Mouse (Mus musculus): ENCODE results near the gene Arhgef11. TPM values are rescaled to one million over a fixed set of nuclear protein-coding genes. Genes with fewer than 3 reads are reported as not detected.

The Arhgef11 gene
- polyA plus RNA-seq, 1 experiment from 2014 or later = 11.0 TPM

DNA sequence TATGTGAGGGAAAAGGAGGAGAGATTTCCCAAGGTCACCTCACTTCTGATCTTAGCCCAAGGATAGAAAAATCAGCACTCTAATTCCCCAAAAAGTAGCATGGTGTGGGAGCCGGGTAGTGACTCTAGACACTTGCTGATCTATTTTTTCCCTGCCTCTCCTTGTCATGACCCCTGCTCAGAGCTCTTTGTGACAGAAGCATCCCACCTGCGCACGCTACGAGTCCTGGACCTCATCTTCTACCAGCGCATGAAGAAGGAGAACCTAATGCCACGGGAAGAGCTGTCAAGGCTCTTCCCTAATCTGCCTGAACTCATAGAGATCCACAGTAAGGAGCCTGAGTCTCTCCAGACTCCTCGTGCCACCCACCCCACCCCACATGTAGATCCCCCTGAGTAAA lies 108.8 kb downstream of the Arhgef11 start:
- WGBS = 97% methylated on average over 7 of the region's 7 CpGs
- no peak for TF ChIP-seq CTCF (IDR thresholded peaks at IDR 0.05; ENCODE audit: low read depth)

DNA sequence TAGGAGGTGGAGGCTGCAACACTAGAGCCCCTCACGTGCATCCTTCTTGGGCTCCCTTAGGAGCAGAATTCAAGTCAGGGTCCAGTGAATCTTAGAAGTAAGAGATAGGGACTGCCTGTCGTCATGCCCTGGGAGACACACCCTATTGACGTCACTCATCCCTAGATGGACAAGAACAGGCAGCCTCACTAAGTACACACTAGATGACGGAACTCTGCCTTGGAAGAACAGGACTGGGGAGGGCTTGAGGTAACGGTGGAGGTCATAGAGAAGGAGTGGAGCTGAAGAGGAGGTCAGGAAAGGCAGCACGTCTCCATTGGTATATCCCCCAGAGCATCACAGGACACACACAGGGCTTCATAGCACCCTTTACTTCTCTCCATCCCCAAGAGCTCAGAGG lies 111.3 kb downstream of the Arhgef11 start:
- WGBS = 80% methylated on average over 6 of the region's 6 CpGs
- Histone ChIP-seq H3K4me1 (replicated peaks; ENCODE audit: insufficient read depth, low read length) (no peaks in the 10 kb centered on the region), H3K27me3 (ENCODE audit: insufficient read depth, low read length) (no peaks in the 10 kb centered on the region), H3K27ac (no peak overlapping the region), H3K36me3 (ENCODE audit: insufficient read depth, low read length) (peaks cover 78% of the 10 kb centered on the region), H3K4me3 (replicated peaks; ENCODE audit: low read depth, low read length) (no peak overlapping the region), H3K4me2 (ENCODE audit: low read length) (no peak overlapping the region), H3K9me3 (replicated peaks; ENCODE audit: low read length) (no peaks in the 10 kb centered on the region), H3K9ac (ENCODE audit: low read depth, low read length) (no peak overlapping the region)
- no peak for TF ChIP-seq CTCF (IDR thresholded peaks at IDR 0.05; ENCODE audit: low read depth)
- DNase-seq (ENCODE audit: low spot score) (no peak), ATAC-seq (replicated peaks; ENCODE audit: low FRiP score, low read depth) (no peak)

More for the DNA sequence above, 108.8 kb downstream of the Arhgef11 start:
- no peaks in the 10 kb centered on the region for H3K27me3 ChIP-seq (ENCODE audit: insufficient read depth, low read length)
- H3K4me3 ChIP-seq (replicated peaks; ENCODE audit: low read depth, low read length) = no peak overlapping the region
- peaks cover 78% of the 10 kb centered on the region for H3K36me3 ChIP-seq (ENCODE audit: insufficient read depth, low read length)
- no peak overlapping the region for H3K4me2 ChIP-seq (ENCODE audit: low read length)
- no peak overlapping the region for H3K9ac ChIP-seq (ENCODE audit: low read depth, low read length)
- no peak overlapping the region for H3K27ac ChIP-seq
- H3K4me1 ChIP-seq (replicated peaks; ENCODE audit: insufficient read depth, low read length) = no peaks in the 10 kb centered on the region
- DNase-seq (ENCODE audit: low spot score) (no peak), ATAC-seq (replicated peaks; ENCODE audit: low FRiP score, low read depth) (no peak)
- no peaks in the 10 kb centered on the region for H3K9me3 ChIP-seq (replicated peaks; ENCODE audit: low read length)

GRCm38 (mm10) chr3:87733098-87733497 lies 115.7 kb downstream of the Arhgef11 start:
- TF ChIP-seq CTCF (IDR thresholded peaks at IDR 0.05; ENCODE audit: low read depth) = no peak
- H3K27me3 ChIP-seq (ENCODE audit: insufficient read depth, low read length) = no peaks in the 10 kb centered on the region
- DNase-seq (ENCODE audit: low spot score) (no peak), ATAC-seq (replicated peaks; ENCODE audit: low FRiP score, low read depth) (no peak)
- no peaks in the 10 kb centered on the region for H3K9me3 ChIP-seq (replicated peaks; ENCODE audit: low read length)
- WGBS = 85% methylated on average over 4 of the region's 4 CpGs
- H3K27ac ChIP-seq = no peak overlapping the region
- H3K9ac ChIP-seq (ENCODE audit: low read depth, low read length) = no peak overlapping the region
- no peak overlapping the region for H3K4me3 ChIP-seq (replicated peaks; ENCODE audit: low read depth, low read length)
- H3K36me3 ChIP-seq (ENCODE audit: insufficient read depth, low read length) = peaks cover 72% of the 10 kb centered on the region
- no peaks in the 10 kb centered on the region for H3K4me1 ChIP-seq (replicated peaks; ENCODE audit: insufficient read depth, low read length)
- H3K4me2 ChIP-seq (ENCODE audit: low read length) = no peak overlapping the region

DNA sequence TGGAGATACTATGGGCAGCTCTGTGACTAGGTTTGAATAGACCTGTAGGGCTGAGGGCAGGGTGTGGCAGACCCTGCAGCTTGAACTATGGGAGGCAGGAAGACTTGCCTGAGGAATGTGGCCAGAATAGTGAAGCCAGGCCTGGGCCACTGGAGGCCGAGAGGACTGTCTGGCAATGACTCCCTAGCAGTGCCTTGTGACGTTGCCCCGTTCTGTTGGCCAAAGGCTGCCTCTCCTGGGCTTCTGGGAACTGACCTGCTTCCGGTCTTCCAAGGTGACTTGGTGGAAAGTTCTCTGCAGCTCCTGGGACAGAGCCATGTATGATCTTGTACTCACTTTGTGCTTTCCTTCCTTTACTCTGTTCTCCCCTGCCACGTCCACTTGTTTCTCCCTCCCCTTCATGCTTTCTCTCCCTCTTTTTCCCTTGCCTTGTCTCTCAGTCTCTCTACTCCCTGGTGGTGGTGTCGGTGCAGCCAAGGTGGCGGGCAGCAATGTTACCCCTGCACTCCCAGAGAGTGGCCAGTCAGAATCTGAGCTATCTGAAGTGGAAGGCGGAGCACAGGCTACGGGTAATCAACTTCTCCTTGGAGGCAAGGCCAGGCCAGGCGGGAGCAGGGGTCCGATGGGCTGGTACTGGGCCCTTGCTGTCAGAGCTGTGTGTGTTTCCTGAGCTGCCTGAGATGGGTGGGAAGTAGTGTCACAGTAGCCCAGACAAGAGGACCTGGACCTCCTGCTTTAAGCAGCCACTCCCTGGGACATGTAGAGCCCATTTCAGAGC lies 116.8 kb downstream of the Arhgef11 start:
- peaks cover 70% of the 10 kb centered on the region for H3K36me3 ChIP-seq (ENCODE audit: insufficient read depth, low read length)
- no peak overlapping the region for H3K9ac ChIP-seq (ENCODE audit: low read depth, low read length)
- no peak for ATAC-seq (replicated peaks; ENCODE audit: low FRiP score, low read depth)

DNA sequence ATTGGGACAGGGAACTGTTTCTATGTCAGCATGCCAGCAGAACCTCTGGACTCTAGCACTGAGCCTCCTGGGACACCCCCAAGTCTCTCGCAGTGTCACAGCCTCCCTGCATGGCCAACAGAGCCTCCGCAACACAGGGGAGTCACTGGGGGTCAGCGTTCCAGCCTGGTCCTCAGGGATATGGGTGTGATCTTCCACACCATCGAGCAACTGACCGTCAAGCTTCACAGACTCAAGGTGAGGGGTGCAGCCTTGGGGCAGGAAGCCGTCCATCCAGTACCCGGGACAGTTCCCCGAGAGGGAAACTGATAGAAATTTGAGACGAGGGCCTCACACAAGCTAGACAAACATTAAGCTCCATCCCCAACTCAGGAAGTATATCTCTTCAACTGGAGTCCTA lies 118.0 kb downstream of the Arhgef11 start:
- no peaks in the 10 kb centered on the region for H3K27me3 ChIP-seq (ENCODE audit: insufficient read depth, low read length)
- H3K9me3 ChIP-seq (replicated peaks; ENCODE audit: low read length) = no peaks in the 10 kb centered on the region
- no peak overlapping the region for H3K27ac ChIP-seq
- H3K4me3 ChIP-seq (replicated peaks; ENCODE audit: low read depth, low read length) = no peak overlapping the region
- peaks cover 63% of the 10 kb centered on the region for H3K36me3 ChIP-seq (ENCODE audit: insufficient read depth, low read length)
- no peak for TF ChIP-seq CTCF (IDR thresholded peaks at IDR 0.05; ENCODE audit: low read depth)
- 30% methylated on average over 9 of the region's 9 CpGs for WGBS
- no peak overlapping the region for H3K4me2 ChIP-seq (ENCODE audit: low read length)
- ATAC-seq (replicated peaks; ENCODE audit: low FRiP score, low read depth) = 0 out of 2 replicates have a peak, but pooled peaks have one; percentile 10
- no peaks in the 10 kb centered on the region for H3K4me1 ChIP-seq (replicated peaks; ENCODE audit: insufficient read depth, low read length)
- DNase-seq (ENCODE audit: low spot score) = no peak
- H3K9ac ChIP-seq (ENCODE audit: low read depth, low read length) = no peak overlapping the region

More for the DNA sequence above, 116.8 kb downstream of the Arhgef11 start:
- Histone ChIP-seq H3K4me1 (replicated peaks; ENCODE audit: insufficient read depth, low read length) (no peaks in the 10 kb centered on the region), H3K4me3 (replicated peaks; ENCODE audit: low read depth, low read length) (no peak overlapping the region), H3K9me3 (replicated peaks; ENCODE audit: low read length) (no peaks in the 10 kb centered on the region), H3K27ac (no peak overlapping the region), H3K4me2 (ENCODE audit: low read length) (no peak overlapping the region), H3K27me3 (ENCODE audit: insufficient read depth, low read length) (no peaks in the 10 kb centered on the region)
- no peak for DNase-seq (ENCODE audit: low spot score)
- WGBS = 56% methylated on average over 11 of the region's 11 CpGs
- TF ChIP-seq CTCF (IDR thresholded peaks at IDR 0.05; ENCODE audit: low read depth) = no peak

GRCm38 (mm10) chr3:87738906-87739305 lies 121.5 kb downstream of the Arhgef11 start:
- TF ChIP-seq CTCF (IDR thresholded peaks at IDR 0.05; ENCODE audit: low read depth) = no peak
- Histone ChIP-seq H3K27me3 (ENCODE audit: insufficient read depth, low read length) (no peaks in the 10 kb centered on the region), H3K9ac (ENCODE audit: low read depth, low read length) (no peak overlapping the region), H3K4me2 (ENCODE audit: low read length) (no peak overlapping the region), H3K36me3 (ENCODE audit: insufficient read depth, low read length) (peaks cover 38% of the 10 kb centered on the region), H3K9me3 (replicated peaks; ENCODE audit: low read length) (no peaks in the 10 kb centered on the region), H3K4me3 (replicated peaks; ENCODE audit: low read depth, low read length) (no peak overlapping the region), H3K4me1 (replicated peaks; ENCODE audit: insufficient read depth, low read length) (no peaks in the 10 kb centered on the region), H3K27ac (no peak overlapping the region)
- DNase-seq (ENCODE audit: low spot score) = no peak
- 74% methylated on average over 5 of the region's 5 CpGs for WGBS
- no peak for ATAC-seq (replicated peaks; ENCODE audit: low FRiP score, low read depth)

All from kidney, postnatal 0 days (tissue).